Mouse (Mus musculus): Measurements from ENCODE around the gene Filip1.

The Filip1 gene

GRCm38 (mm10) chr9:79785794-79786085 lies 226.9 kb downstream of the Filip1 start:
- no peak for DNase-seq (ENCODE audit: extremely low read depth, insufficient read length, low spot score)

GRCm38 (mm10) chr9:79784934-79785793 lies 227.5 kb downstream of the Filip1 start:
- DNase-seq (ENCODE audit: extremely low read depth, insufficient read length, low spot score): no peak

GRCm38 (mm10) chr9:79784439-79784838 lies 228.2 kb downstream of the Filip1 start:
- DNase-seq (ENCODE audit: extremely low read depth, insufficient read length, low spot score): no peak

GRCm38 (mm10) chr9:79779354-79779753 lies 233.3 kb downstream of the Filip1 start:
- DNase-seq (ENCODE audit: extremely low read depth, insufficient read length, low spot score): no peak

GRCm38 (mm10) chr9:79766991-79767545 lies 245.6 kb downstream of the Filip1 start:
- DNase-seq (ENCODE audit: extremely low read depth, insufficient read length, low spot score): no peak

- no peak for DNase-seq (ENCODE audit: extremely low read depth, insufficient read length, low spot score)
Observed at GRCm38 (mm10) chr9:79765329-79765728, 247.3 kb downstream of the Filip1 start.
